Mouse (Mus musculus): ENCODE measurements at regions not wholly inside any gene's neighbourhood (a gene's known extent, or its start where the extent isn't known, plus 50 kb on each side); places are given as distances from the start of the nearest gene placed in this dataset.

DNA sequence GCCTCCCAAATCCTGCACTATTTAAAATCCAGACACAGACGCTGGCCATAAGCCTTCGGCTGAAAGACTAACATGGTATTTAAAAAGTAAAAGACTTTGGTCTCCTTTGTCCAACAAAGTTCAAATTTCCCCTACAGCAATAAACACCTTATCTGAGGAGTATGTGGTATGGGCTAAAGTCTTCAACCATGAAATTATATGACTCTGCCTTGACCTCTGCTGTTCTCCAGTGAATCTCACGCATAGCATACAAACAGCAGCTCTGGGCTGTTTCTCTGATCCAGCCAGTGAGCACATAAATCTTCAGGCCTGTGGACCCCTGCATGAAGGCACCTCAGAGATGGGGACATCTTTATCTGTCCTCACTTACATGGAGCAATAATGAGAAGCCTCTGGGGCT, 627.8 kb downstream of the Hs3st4 start:
- TF ChIP-seq MYOD1 (IDR thresholded peaks at IDR 0.05; ENCODE audit: control insufficient read depth, insufficient read length, low read depth) (no peak), FOSL1 (IDR thresholded peaks at IDR 0.05; ENCODE audit: insufficient read depth, low read length, poor library complexity, severe bottlenecking) (no peak), MAX (IDR thresholded peaks at IDR 0.05) (no peak), CEBPB (IDR thresholded peaks at IDR 0.05; ENCODE audit: low read depth) (no peak), USF1 (IDR thresholded peaks at IDR 0.05; ENCODE audit: low read depth) (no peak), MYOG (IDR thresholded peaks at IDR 0.05; ENCODE audit: control insufficient read depth, extremely low read depth, insufficient read length) (no peak), CTCF (IDR thresholded peaks at IDR 0.05; ENCODE audit: control insufficient read depth, insufficient read depth, insufficient read length) (no peak)
- Histone ChIP-seq H3K27me3 (ENCODE audit: control insufficient read depth, insufficient read depth, insufficient read length) (no peaks in the 10 kb centered on the region), H3K79me3 (ENCODE audit: low read depth) (no peaks in the 10 kb centered on the region), H3K79me2 (ENCODE audit: control insufficient read depth, insufficient read depth) (no peaks in the 10 kb centered on the region), H3K36me3 (ENCODE audit: control insufficient read depth, insufficient read depth) (no peaks in the 10 kb centered on the region), H3K4me3 (ENCODE audit: insufficient read depth, poor library complexity, severe bottlenecking) (no peak overlapping the region), H3ac (ENCODE audit: control insufficient read depth, insufficient read length, low read depth) (no peak overlapping the region)

DNA sequence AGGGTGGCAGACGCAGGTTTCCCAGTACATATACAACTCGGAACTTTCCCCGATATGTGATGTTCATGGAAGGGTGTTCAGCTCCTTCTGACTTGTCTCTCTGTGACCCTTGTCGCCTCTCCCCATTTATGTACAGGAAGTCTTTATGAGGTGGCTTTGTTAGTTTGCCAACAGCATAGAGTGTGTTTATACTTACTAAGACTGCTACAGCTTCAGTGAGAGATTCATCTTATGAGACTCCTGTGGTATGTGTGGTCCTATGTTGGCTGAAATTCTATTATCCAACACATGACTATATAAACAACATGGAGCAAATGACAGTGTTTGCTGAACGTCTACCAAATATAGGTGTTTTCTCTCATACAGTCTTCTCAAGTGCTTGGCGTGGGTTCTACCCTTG, 664.5 kb downstream of the Hs3st4 start:
- Histone ChIP-seq H3K4me3 (ENCODE audit: insufficient read depth, poor library complexity, severe bottlenecking) (no peak overlapping the region), H3K79me2 (ENCODE audit: control insufficient read depth, insufficient read depth) (no peaks in the 10 kb centered on the region), H3ac (ENCODE audit: control insufficient read depth, insufficient read length, low read depth) (no peak overlapping the region), H3K79me3 (ENCODE audit: low read depth) (no peaks in the 10 kb centered on the region), H3K27me3 (ENCODE audit: control insufficient read depth, insufficient read depth, insufficient read length) (no peaks in the 10 kb centered on the region), H3K36me3 (ENCODE audit: control insufficient read depth, insufficient read depth) (no peaks in the 10 kb centered on the region)
- TF ChIP-seq MYOD1 (IDR thresholded peaks at IDR 0.05; ENCODE audit: control insufficient read depth, insufficient read length, low read depth): no peak
- no peak for TF ChIP-seq USF1 (IDR thresholded peaks at IDR 0.05; ENCODE audit: low read depth)
- TF ChIP-seq CTCF (IDR thresholded peaks at IDR 0.05; ENCODE audit: control insufficient read depth, insufficient read depth, insufficient read length): no peak
- no peak for TF ChIP-seq CEBPB (IDR thresholded peaks at IDR 0.05; ENCODE audit: low read depth)
- TF ChIP-seq MAX (IDR thresholded peaks at IDR 0.05): no peak
- TF ChIP-seq MYOG (IDR thresholded peaks at IDR 0.05; ENCODE audit: control insufficient read depth, extremely low read depth, insufficient read length): no peak
- TF ChIP-seq FOSL1 (IDR thresholded peaks at IDR 0.05; ENCODE audit: insufficient read depth, low read length, poor library complexity, severe bottlenecking): no peak

DNA sequence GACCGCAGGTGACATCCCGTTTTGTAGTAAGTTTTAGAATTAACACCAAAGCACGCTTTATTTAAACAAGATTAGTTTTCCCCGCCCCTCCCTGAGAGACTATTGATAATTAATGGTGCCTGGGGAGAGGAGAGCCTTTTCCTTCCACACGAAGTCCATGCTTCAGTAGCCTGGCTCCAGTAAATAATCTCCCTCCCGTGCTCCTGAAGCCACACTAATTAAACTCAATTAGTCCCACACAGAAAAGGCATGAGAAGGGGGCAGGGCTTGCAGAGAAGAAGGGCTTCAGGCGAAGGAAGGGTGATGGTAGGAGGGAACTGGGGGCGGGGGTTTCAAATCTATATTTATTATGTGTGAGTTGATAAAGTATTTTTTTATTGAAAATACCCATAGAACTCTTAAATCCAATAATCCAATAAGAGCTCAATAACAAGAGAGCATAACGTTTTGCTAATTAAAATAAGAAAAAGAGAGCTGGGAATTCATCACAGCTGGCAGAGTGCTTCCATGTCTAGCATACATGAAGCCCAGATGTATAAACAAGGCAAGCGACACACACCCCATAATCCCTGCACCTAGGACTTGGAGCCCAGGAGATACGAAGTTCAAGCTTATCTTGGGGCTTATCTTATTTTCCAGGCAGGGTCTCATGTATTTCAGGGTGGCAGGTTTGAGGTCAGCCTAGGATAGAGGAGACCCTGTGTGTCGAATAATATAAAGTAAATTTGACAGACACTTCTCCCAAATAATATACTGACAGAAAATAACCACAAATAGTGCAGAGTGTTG, 684.7 kb downstream of the Hs3st4 start:
- H3ac ChIP-seq (ENCODE audit: control insufficient read depth, insufficient read length, low read depth): no peak overlapping the region
- no peaks in the 10 kb centered on the region for H3K79me3 ChIP-seq (ENCODE audit: low read depth)
- H3K27me3 ChIP-seq (ENCODE audit: control insufficient read depth, insufficient read depth, insufficient read length): no peaks in the 10 kb centered on the region
- no peak overlapping the region for H3K4me3 ChIP-seq (ENCODE audit: insufficient read depth, poor library complexity, severe bottlenecking)
- no peak for TF ChIP-seq MAX (IDR thresholded peaks at IDR 0.05)
- TF ChIP-seq CEBPB (IDR thresholded peaks at IDR 0.05; ENCODE audit: low read depth): no peak
- no peak for TF ChIP-seq FOSL1 (IDR thresholded peaks at IDR 0.05; ENCODE audit: insufficient read depth, low read length, poor library complexity, severe bottlenecking)
- no peak for TF ChIP-seq CTCF (IDR thresholded peaks at IDR 0.05; ENCODE audit: control insufficient read depth, insufficient read depth, insufficient read length)
- no peak for TF ChIP-seq MYOD1 (IDR thresholded peaks at IDR 0.05; ENCODE audit: control insufficient read depth, insufficient read length, low read depth)
- no peak for TF ChIP-seq USF1 (IDR thresholded peaks at IDR 0.05; ENCODE audit: low read depth)
- TF ChIP-seq MYOG (IDR thresholded peaks at IDR 0.05; ENCODE audit: control insufficient read depth, extremely low read depth, insufficient read length): no peak
- H3K79me2 ChIP-seq (ENCODE audit: control insufficient read depth, insufficient read depth): no peaks in the 10 kb centered on the region
- no peaks in the 10 kb centered on the region for H3K36me3 ChIP-seq (ENCODE audit: control insufficient read depth, insufficient read depth)

DNA sequence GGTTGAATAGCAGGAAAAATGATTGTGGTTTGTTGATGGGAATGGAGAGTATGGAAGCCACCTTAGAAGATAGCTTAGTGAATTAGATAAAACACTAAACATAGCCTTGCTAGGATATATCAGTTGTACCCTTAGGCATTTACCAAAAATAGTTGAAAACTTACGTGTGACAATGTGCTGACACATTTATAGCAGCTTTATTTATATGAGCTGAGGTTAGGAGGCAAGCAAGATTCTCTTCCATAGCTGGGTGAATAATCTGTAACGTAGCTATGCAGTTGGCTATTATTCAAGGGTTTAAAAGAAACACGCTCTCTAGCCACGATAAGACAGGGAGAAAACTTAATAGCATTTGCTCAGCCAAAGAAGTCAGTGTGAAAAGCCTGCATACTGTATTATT, 685.4 kb downstream of the Hs3st4 start:
- no peaks in the 10 kb centered on the region for H3K36me3 ChIP-seq (ENCODE audit: control insufficient read depth, insufficient read depth)
- TF ChIP-seq MAX (IDR thresholded peaks at IDR 0.05) (peak; percentile 50), USF1 (IDR thresholded peaks at IDR 0.05; ENCODE audit: low read depth) (no peak)
- no peak overlapping the region for H3ac ChIP-seq (ENCODE audit: control insufficient read depth, insufficient read length, low read depth)
- H3K4me3 ChIP-seq (ENCODE audit: insufficient read depth, poor library complexity, severe bottlenecking): no peak overlapping the region
- H3K79me3 ChIP-seq (ENCODE audit: low read depth): no peaks in the 10 kb centered on the region
- no peaks in the 10 kb centered on the region for H3K79me2 ChIP-seq (ENCODE audit: control insufficient read depth, insufficient read depth)
- H3K27me3 ChIP-seq (ENCODE audit: control insufficient read depth, insufficient read depth, insufficient read length): no peaks in the 10 kb centered on the region

DNA sequence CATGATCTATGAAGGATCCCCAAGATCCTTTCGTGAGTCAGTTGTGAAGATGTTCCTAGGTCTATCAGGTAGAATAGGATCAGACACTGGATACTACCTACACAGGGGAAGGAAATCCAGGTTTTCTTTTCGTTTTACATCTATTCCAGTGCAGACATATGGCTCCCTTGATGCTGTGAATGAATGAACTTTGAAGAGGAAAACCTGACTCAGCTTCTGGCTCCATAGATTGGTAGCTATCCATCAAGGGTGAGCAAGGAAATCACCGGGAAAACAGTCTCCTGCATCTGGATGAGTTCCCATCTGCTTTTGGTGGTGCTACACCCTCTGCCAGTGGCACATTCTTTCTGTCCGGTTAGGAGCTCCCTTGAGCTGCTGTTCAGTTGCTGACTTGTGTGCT, 687.8 kb downstream of the Hs3st4 start:
- Histone ChIP-seq H3ac (ENCODE audit: control insufficient read depth, insufficient read length, low read depth) (no peak overlapping the region), H3K79me3 (ENCODE audit: low read depth) (no peaks in the 10 kb centered on the region), H3K27me3 (ENCODE audit: control insufficient read depth, insufficient read depth, insufficient read length) (no peaks in the 10 kb centered on the region), H3K4me3 (ENCODE audit: insufficient read depth, poor library complexity, severe bottlenecking) (no peak overlapping the region), H3K79me2 (ENCODE audit: control insufficient read depth, insufficient read depth) (no peaks in the 10 kb centered on the region), H3K36me3 (ENCODE audit: control insufficient read depth, insufficient read depth) (no peaks in the 10 kb centered on the region)
- TF ChIP-seq CEBPB (IDR thresholded peaks at IDR 0.05; ENCODE audit: low read depth) (no peak), USF1 (IDR thresholded peaks at IDR 0.05; ENCODE audit: low read depth) (no peak), MAX (IDR thresholded peaks at IDR 0.05) (no peak), CTCF (IDR thresholded peaks at IDR 0.05; ENCODE audit: control insufficient read depth, insufficient read depth, insufficient read length) (no peak), MYOG (IDR thresholded peaks at IDR 0.05; ENCODE audit: control insufficient read depth, extremely low read depth, insufficient read length) (no peak), MYOD1 (IDR thresholded peaks at IDR 0.05; ENCODE audit: control insufficient read depth, insufficient read length, low read depth) (no peak)

DNA sequence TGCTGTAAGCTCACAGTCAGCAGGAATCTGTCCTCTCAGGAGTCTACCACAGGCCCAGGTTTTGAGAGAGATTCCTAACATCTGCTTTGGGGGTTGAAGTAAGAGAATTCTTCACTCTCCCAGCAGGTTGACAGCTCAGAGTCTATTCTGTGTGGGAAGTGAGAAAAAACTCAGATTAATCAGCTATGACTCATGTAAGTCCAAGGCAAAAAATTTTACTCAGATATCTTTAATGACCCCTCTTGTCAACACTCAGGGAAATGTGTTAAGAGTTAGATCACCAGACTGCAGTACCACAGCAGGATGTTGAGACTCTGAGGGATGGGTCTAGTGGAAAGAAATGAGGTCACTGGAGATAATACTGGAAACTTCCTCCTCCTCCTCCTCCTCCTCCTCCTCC, 688.4 kb downstream of the Hs3st4 start:
- Histone ChIP-seq H3K79me2 (ENCODE audit: control insufficient read depth, insufficient read depth) (no peaks in the 10 kb centered on the region), H3K27me3 (ENCODE audit: control insufficient read depth, insufficient read depth, insufficient read length) (no peaks in the 10 kb centered on the region), H3K4me3 (ENCODE audit: insufficient read depth, poor library complexity, severe bottlenecking) (no peak overlapping the region), H3K36me3 (ENCODE audit: control insufficient read depth, insufficient read depth) (no peaks in the 10 kb centered on the region), H3ac (ENCODE audit: control insufficient read depth, insufficient read length, low read depth) (no peak overlapping the region), H3K79me3 (ENCODE audit: low read depth) (no peaks in the 10 kb centered on the region)
- TF ChIP-seq CTCF (IDR thresholded peaks at IDR 0.05; ENCODE audit: control insufficient read depth, insufficient read depth, insufficient read length): no peak
- TF ChIP-seq MAX (IDR thresholded peaks at IDR 0.05): no peak
- TF ChIP-seq MYOG (IDR thresholded peaks at IDR 0.05; ENCODE audit: control insufficient read depth, extremely low read depth, insufficient read length): no peak
- TF ChIP-seq CEBPB (IDR thresholded peaks at IDR 0.05; ENCODE audit: low read depth): peak; percentile 10
- no peak for TF ChIP-seq USF1 (IDR thresholded peaks at IDR 0.05; ENCODE audit: low read depth)
- TF ChIP-seq MYOD1 (IDR thresholded peaks at IDR 0.05; ENCODE audit: control insufficient read depth, insufficient read length, low read depth): no peak
- TF ChIP-seq FOSL1 (IDR thresholded peaks at IDR 0.05; ENCODE audit: insufficient read depth, low read length, poor library complexity, severe bottlenecking): peak; percentile 43

All from C2C12 (cell line).